Mouse (Mus musculus): Measurements from ENCODE around the gene Lsm4. TPM values are rescaled to one million over a fixed set of nuclear protein-coding genes. Genes with fewer than 3 reads are reported as not detected.

Lsm4 gene
- polyA plus RNA-seq, 1 experiment from 2014 or later, result 281 TPM

DNA sequence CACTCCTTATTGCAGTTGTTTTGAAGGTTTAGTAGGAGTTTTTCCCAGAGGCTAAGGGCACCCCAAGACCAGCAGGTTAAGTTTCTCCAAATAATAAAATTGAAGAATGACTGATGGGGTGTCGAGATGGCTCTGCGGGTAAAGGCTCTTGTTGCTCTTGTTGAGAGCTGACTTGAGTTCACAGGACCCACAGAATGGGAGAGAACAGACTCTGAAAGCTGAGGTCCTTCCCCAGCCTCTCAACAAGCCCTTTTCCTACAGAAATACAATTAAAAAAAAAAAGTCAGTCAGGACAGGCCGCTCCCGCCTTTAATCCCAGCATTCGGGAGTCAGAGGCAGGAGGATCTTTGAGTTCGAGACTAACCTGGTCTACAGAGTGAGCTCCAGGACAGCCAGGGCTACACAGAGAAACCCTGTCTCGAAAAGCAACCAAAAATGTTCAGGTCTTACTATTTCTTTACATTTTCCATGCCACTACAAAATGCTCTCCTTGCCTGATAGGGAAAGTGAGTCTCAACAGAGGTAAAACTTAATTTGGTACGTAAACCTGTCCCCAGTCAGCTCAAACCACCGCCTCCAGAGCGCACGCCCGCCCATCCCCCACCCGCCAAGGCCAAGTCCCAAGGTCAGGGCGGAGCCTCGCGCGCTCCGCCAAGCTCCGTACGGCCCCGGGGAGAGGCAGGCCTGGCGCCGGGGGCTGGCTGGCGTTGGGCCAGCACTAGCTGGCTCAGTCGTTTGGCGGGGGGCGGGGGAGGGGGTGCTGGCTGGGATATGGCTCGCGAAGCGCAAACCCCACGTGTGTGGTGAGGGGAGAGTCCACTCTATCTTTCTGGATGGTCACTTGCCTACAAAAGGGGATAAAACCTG, 23.2 kb downstream of the Lsm4 start:
- H3K4me3 ChIP-seq (ENCODE audit: low read length), result peak overlapping the region; percentile 10
- ATAC-seq (ENCODE audit: low FRiP score, low TSS enrichment), result peak; percentile 5
- H3K9me3 ChIP-seq (ENCODE audit: low read length), result no peaks in the 10 kb centered on the region
- peak overlapping the region; percentile 96 for H3K27ac ChIP-seq (ENCODE audit: low read length)
- H3K4me1 ChIP-seq (ENCODE audit: insufficient read depth, low read length), result peaks cover 62% of the 10 kb centered on the region
- H3K9ac ChIP-seq (replicated peaks; ENCODE audit: low read length), result peak overlapping the region; percentile 61
- H3K4me2 ChIP-seq (replicated peaks; ENCODE audit: low read depth, low read length), result peak overlapping the region; percentile 48
- H3K27me3 ChIP-seq (ENCODE audit: insufficient read depth, low read length), result no peaks in the 10 kb centered on the region
- H3K36me3 ChIP-seq (ENCODE audit: insufficient read depth, low read length), result 0 out of 2 replicates have a peak, but pooled peaks cover 5% of the 10 kb centered on the region
- 3% methylated on average over 31 of the region's 31 CpGs for WGBS

DNA sequence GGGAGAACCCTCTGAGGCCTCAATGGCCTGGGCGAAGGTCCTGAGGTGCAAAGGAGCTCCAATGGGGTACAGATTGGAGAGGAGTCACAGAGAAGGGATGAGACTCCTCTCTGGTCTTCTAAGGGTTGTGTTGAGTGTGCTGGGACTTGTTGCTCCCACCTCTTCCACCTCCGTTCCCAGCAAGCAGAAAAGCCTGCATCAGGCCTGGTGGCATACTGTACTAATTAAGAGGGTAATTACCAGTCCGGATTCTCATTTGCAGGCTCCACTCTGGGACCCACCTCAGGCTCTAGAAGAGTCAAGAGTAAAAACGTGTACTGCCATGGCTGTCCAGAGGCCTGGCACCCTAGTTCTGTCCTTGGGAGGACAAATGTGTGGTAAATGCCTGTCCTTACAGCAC, 23.9 kb downstream of the Lsm4 start:
- Histone ChIP-seq H3K4me2 (replicated peaks; ENCODE audit: low read depth, low read length) (peak overlapping the region; percentile 48), H3K36me3 (ENCODE audit: insufficient read depth, low read length) (0 out of 2 replicates have a peak, but pooled peaks cover 7% of the 10 kb centered on the region), H3K27ac (ENCODE audit: low read length) (peak overlapping the region; percentile 96), H3K4me3 (ENCODE audit: low read length) (peak overlapping the region; percentile 10; the same call in 1 of the 2 replicates), H3K9me3 (ENCODE audit: low read length) (no peaks in the 10 kb centered on the region), H3K27me3 (ENCODE audit: insufficient read depth, low read length) (no peaks in the 10 kb centered on the region), H3K4me1 (ENCODE audit: insufficient read depth, low read length) (peaks cover 62% of the 10 kb centered on the region), H3K9ac (replicated peaks; ENCODE audit: low read length) (peak overlapping the region; percentile 61)
- 32% methylated on average over 4 of the region's 4 CpGs for WGBS
- ATAC-seq (ENCODE audit: low FRiP score, low TSS enrichment), result no peak

DNA sequence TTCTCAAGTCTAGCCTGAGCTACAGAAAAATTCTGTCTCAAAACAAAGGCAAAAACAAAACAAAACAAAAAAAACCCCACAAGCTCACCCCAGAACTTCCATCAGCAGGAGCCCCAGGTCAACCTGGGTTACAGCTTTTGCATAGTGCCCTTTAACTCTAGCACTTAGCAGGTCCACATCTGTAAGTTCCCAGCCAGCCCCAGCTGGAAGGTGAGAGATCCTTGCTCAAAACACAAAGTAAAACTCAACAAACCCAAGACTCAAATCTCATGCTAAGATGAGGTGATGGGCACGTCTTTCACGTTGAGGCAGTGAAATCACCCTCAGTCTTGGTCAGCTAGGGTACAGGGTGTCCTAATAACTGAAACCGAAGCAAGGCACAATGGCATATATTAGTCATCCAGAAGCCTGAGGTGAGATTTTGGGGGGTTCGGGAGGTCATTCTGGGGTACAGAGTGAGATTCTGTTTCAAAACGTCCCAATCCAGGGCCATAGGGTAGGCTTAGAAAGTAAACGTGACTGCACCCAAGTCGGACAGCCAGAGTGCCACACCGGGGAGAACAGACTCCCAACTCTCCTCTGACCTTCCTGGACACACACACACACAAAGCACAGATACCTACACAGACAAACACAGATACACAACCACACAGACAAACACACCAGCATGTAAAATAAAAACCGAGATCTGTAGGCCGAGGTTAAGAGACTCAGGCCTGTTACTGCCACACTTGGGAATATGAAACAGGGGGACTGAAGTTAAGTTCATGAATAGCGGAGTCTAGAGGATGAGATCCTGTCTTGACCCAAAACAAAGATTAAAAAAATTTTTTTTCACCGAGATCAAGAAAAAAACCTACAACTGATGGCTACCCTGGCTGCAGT, 24.6 kb downstream of the Lsm4 start:
- Histone ChIP-seq H3K4me1 (ENCODE audit: insufficient read depth, low read length) (peaks cover 62% of the 10 kb centered on the region), H3K9me3 (ENCODE audit: low read length) (no peaks in the 10 kb centered on the region), H3K27ac (ENCODE audit: low read length) (peak overlapping the region; percentile 96), H3K27me3 (ENCODE audit: insufficient read depth, low read length) (no peaks in the 10 kb centered on the region), H3K4me3 (ENCODE audit: low read length) (peak overlapping the region; percentile 90), H3K36me3 (ENCODE audit: insufficient read depth, low read length) (0 out of 2 replicates have a peak, but pooled peaks cover 14% of the 10 kb centered on the region), H3K9ac (replicated peaks; ENCODE audit: low read length) (peak overlapping the region; percentile 61), H3K4me2 (replicated peaks; ENCODE audit: low read depth, low read length) (peak overlapping the region; percentile 52)
- 66% methylated on average over 12 of the region's 12 CpGs for WGBS
- ATAC-seq (ENCODE audit: low FRiP score, low TSS enrichment), result no peak

DNA sequence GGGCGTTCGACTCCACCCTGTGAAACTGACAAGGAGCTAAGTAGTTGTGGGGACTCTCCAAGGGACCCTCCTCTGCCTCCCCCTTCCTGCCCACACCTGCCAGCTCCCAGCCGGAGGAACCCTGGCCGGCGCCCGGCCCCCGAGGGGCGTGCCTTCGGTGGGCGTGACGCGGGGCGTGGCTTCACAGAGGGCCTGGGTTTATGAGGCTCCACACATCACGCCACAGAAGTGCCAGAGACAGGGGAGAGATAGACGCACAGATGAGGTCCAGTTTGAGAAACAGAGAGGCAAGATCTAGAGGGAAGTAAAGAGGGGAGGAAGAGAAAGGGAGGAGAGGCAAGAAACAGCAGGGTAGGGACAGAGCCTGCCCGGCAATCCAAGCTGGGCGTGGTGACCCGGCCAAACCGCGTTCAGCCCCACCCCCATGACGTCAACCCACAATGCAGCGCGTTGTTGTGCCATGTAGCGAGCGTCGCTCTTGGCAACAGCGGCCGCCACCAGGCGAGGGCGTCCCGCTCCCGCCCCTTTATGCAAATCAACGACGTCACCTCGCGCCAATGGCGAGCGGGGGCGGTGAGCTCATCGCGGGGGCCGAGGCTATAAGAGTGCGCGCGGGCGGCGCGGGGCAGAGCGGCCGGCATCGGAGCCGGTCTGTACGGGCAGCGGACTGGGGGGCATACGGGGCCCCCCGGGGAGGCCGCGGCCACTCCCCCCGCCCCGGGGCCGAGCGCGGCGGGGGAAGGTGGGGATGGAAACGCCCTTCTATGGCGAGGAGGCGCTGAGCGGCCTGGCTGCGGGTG, 25.5 kb downstream of the Lsm4 start, which contains the start of gene Jund:
Gene Jund (plus strand): TSS at position 640 of the 800 bp plus-strand sequence.
- under 1% methylated on average over 68 of the region's 69 CpGs for WGBS
- no peaks in the 10 kb centered on the region for H3K9me3 ChIP-seq (ENCODE audit: low read length)
- peak within 1 kb of the TSS; percentile 90 for H3K4me3 ChIP-seq (ENCODE audit: low read length)
- H3K9ac ChIP-seq (replicated peaks; ENCODE audit: low read length), result peak within 1 kb of the TSS; percentile 99
- ATAC-seq (ENCODE audit: low FRiP score, low TSS enrichment), result peak; percentile 90
- H3K27me3 ChIP-seq (ENCODE audit: insufficient read depth, low read length), result no peaks in the 10 kb centered on the region
- peak within 1 kb of the TSS; percentile 70 for H3K4me2 ChIP-seq (replicated peaks; ENCODE audit: low read depth, low read length)
- H3K27ac ChIP-seq (ENCODE audit: low read length), result peak within 1 kb of the TSS; percentile 98
- H3K4me1 ChIP-seq (ENCODE audit: insufficient read depth, low read length), result peaks cover 58% of the 10 kb centered on the region
- H3K36me3 ChIP-seq (ENCODE audit: insufficient read depth, low read length), result peaks cover 21% of the 10 kb centered on the region; the same call in 1 of the 2 replicates

DNA sequence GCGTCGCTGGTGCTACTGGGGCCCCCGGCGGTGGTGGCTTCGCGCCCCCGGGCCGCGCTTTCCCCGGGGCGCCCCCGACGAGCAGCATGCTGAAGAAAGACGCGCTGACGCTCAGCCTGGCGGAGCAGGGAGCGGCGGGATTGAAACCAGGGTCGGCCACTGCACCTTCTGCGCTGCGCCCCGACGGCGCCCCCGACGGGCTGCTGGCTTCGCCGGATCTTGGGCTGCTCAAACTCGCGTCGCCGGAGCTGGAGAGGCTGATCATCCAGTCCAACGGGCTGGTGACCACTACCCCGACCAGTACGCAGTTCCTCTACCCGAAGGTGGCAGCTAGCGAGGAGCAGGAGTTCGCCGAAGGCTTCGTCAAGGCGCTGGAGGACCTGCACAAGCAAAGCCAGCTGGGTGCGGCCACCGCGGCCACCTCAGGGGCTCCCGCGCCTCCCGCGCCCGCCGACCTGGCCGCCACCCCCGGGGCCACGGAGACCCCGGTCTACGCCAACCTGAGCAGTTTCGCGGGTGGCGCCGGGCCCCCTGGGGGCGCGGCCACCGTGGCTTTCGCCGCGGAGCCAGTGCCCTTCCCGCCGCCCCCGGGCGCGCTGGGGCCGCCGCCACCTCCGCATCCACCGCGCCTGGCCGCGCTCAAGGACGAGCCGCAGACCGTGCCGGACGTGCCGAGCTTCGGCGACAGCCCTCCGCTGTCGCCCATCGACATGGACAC, 26.2 kb downstream of the Lsm4 start:
- Histone ChIP-seq H3K9me3 (ENCODE audit: low read length) (no peaks in the 10 kb centered on the region), H3K36me3 (ENCODE audit: insufficient read depth, low read length) (peaks cover 23% of the 10 kb centered on the region; the same call in 1 of the 2 replicates), H3K27me3 (ENCODE audit: insufficient read depth, low read length) (no peaks in the 10 kb centered on the region), H3K4me2 (replicated peaks; ENCODE audit: low read depth, low read length) (peak overlapping the region; percentile 70), H3K4me1 (ENCODE audit: insufficient read depth, low read length) (peaks cover 57% of the 10 kb centered on the region), H3K9ac (replicated peaks; ENCODE audit: low read length) (peak overlapping the region; percentile 99), H3K4me3 (ENCODE audit: low read length) (peak overlapping the region; percentile 90), H3K27ac (ENCODE audit: low read length) (peak overlapping the region; percentile 98)
- ATAC-seq (ENCODE audit: low FRiP score, low TSS enrichment), result peak; percentile 0; the same call in 1 of the 2 replicates
- WGBS, result under 1% methylated on average over 89 of the region's 89 CpGs

DNA sequence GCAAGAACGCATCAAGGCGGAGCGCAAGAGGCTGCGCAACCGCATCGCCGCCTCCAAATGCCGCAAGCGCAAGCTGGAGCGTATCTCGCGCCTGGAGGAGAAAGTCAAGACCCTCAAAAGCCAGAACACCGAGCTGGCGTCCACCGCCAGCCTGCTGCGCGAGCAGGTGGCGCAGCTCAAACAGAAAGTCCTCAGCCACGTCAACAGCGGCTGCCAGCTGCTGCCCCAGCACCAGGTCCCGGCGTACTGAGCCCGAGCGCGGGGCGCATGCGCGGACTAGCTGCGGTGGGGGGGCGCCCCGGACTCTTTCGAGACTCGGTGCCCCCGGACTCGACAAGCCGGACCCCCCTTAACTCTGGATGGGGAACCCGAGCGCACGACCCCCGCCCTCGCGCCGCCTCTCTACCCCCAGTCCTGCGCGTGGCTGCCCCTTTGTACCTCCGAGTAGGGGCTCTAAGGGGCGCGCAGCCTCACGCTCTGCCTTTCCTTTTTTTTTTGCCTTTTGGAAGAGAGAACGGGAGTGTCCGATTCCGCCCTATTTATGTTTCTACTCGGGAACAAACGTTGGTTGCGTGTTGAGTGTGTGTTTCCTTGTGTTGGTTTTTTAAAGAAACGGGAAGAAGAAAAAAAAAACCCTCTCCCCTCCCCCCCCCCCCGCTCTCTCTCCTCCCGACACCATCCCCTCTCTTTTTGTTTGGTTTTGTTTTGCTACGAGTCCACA, 26.9 kb downstream of the Lsm4 start:
- H3K9me3 ChIP-seq (ENCODE audit: low read length), result no peaks in the 10 kb centered on the region
- H3K9ac ChIP-seq (replicated peaks; ENCODE audit: low read length), result peak overlapping the region; percentile 99
- peak overlapping the region; percentile 70 for H3K4me2 ChIP-seq (replicated peaks; ENCODE audit: low read depth, low read length)
- H3K27me3 ChIP-seq (ENCODE audit: insufficient read depth, low read length), result no peaks in the 10 kb centered on the region
- peaks cover 23% of the 10 kb centered on the region; the same call in 1 of the 2 replicates for H3K36me3 ChIP-seq (ENCODE audit: insufficient read depth, low read length)
- peak overlapping the region; percentile 98 for H3K27ac ChIP-seq (ENCODE audit: low read length)
- H3K4me1 ChIP-seq (ENCODE audit: insufficient read depth, low read length), result peaks cover 52% of the 10 kb centered on the region
- peak overlapping the region; percentile 90 for H3K4me3 ChIP-seq (ENCODE audit: low read length)
- ATAC-seq (ENCODE audit: low FRiP score, low TSS enrichment), result no peak
- 0% methylated on average over 59 of the region's 59 CpGs for WGBS

DNA sequence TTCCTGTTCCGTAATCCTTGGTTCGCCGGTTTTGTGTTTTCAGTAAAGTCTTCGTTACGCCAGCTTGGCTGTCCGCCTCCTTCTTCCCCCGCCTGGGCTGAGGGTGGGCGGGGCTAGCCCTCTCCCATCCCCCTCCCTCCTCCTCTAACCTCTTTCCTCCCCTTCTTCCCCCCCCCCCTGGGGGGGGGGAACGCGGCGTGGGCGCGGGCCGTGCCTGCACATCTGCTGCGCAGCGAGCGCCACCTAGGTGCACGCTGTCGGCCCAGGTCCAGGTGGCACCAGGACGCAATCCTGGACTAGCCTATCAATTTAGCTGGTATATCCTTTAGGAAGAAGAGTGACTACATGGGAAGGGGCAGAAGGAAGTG, 27.5 kb downstream of the Lsm4 start:
- WGBS, result under 1% methylated on average over 14 of the region's 20 CpGs
- Histone ChIP-seq H3K9me3 (ENCODE audit: low read length) (no peaks in the 10 kb centered on the region), H3K27me3 (ENCODE audit: insufficient read depth, low read length) (no peaks in the 10 kb centered on the region), H3K4me2 (replicated peaks; ENCODE audit: low read depth, low read length) (peak overlapping the region; percentile 70), H3K9ac (replicated peaks; ENCODE audit: low read length) (peak overlapping the region; percentile 99), H3K4me1 (ENCODE audit: insufficient read depth, low read length) (peaks cover 46% of the 10 kb centered on the region), H3K4me3 (ENCODE audit: low read length) (peak overlapping the region; percentile 90), H3K36me3 (ENCODE audit: insufficient read depth, low read length) (peaks cover 23% of the 10 kb centered on the region; the same call in 1 of the 2 replicates), H3K27ac (ENCODE audit: low read length) (peak overlapping the region; percentile 98)
- ATAC-seq (ENCODE audit: low FRiP score, low TSS enrichment), result no peak
